Mouse (Mus musculus) cerebellum, adult 2 months (tissue): ENCODE data around the gene Tnfrsf13b.

Source experiments
- CTCF ChIP-seq: fragments of 200-500 bp; IDR thresholded peaks from 2 replicates; pipeline ENCODE4 v1.5.1; 2011; ENCODE audit warnings: low read depth, mild to moderate bottlenecking, control low read depth, low read length, moderate library complexity, borderline replicate concordance; ENCODE audit not compliant: insufficient read depth
- POLR2A ChIP-seq: fragments of 200-500 bp; IDR thresholded peaks from 2 replicates; pipeline ENCODE4 v1.6.1; 2011; ENCODE audit warnings: low read length, control low read depth, borderline replicate concordance; ENCODE audit not compliant: insufficient read depth

DNA sequence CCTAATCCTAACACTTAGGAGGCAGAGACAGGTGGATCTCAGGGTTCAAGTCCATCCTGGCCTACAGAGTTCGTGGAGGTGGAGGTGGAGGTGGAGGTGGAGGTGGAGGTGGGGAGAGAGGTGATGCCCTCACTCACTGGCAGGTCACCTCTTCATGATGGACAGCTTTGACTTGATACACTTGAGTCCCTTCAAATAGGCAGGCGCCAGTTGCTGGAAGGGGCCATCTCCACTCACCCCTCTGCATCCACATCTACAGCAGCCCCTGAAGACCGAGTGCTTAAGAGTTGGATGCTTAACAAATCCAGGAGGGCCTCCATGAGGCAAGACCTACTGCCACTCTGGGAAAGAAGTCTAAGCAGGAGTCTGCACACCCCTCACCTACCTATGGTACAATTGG is 36.8 kb downstream of the Tnfrsf13b start:
- TF ChIP-seq POLR2A: no peak
- no peak for TF ChIP-seq CTCF
